Mouse (Mus musculus) lung, postnatal 14 days (tissue): ENCODE results near the gene Fcgr3.
"Not testable (repeated sequence)": the region's sequence is repeated elsewhere in the genome, so short reads cannot be mapped to it uniquely, and the experiment has no call there.

ENCODE experiments used
- DNase-seq: peaks from one replicate; pipeline ENCODE4 v3.0.0; 2021

Fcgr3 gene

DNA sequence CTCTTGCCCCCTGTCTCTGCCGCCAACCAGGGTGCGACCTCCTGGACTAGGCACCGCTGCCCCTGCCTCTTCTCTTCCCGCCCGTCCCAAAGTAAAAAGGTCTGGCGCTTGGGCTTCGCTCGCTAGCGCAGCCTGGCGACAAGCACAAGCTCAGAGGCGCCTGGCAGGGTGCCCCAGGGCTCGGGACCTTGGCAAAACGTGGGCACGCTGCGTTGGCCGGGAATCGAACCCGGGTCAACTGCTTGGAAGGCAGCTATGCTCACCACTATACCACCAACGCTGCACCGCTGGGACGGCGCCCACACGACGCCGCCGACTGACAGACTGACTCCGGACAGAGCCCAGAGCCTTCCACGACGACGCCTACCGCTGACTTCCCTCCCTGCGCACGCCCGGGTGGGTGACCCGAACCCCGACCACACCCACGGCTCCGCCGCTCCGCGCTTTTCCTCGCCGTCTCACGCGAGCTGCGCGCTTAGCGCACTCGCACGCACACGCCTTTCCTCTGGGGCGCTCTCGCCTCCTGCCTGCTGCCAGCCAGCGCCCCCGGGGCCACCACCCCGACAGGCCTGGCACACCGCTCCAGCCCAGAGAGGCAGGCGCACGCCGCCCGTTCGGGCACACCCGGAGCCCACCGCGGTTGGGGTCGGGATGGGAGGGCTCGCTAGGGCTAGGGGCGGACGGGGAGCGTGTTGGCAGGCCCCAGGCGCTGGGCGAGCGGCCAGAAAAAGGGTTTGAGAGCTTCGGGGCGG is at the start of gene Fcgr3:
Gene Fcgr3 (minus strand): TSS at position 445 of the 752 bp plus-strand sequence.
- DNase-seq, result peak; percentile 78

- DNase-seq, result peak; percentile 85
Measured at GRCm38 (mm10) chr1:171113873-171114299, 49.2 kb upstream of the Fcgr3 start, which contains the start of gene Cfap126. Cfap126 (plus strand) TSS chr1:171113918.

DNA sequence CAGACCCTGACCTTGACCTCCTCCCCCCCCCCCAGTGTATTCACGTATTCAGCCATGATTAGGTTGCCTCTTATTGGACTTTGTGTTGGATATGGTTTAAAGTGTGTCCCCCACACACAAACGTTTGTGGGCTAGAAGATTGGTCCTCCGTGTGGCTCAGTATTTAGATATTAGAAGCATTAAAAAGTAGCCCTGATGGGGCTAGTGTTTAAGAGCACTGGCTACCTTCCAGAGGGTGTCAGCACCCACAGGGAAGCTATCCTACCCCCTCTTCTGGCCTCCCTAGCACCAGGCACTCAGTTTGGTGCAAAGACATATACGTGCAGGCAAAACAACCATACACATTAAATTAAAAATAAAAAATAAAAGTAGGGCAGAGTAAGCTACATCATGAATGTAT is 48.3 kb upstream of the Fcgr3 start:
- DNase-seq, result no peak

DNA sequence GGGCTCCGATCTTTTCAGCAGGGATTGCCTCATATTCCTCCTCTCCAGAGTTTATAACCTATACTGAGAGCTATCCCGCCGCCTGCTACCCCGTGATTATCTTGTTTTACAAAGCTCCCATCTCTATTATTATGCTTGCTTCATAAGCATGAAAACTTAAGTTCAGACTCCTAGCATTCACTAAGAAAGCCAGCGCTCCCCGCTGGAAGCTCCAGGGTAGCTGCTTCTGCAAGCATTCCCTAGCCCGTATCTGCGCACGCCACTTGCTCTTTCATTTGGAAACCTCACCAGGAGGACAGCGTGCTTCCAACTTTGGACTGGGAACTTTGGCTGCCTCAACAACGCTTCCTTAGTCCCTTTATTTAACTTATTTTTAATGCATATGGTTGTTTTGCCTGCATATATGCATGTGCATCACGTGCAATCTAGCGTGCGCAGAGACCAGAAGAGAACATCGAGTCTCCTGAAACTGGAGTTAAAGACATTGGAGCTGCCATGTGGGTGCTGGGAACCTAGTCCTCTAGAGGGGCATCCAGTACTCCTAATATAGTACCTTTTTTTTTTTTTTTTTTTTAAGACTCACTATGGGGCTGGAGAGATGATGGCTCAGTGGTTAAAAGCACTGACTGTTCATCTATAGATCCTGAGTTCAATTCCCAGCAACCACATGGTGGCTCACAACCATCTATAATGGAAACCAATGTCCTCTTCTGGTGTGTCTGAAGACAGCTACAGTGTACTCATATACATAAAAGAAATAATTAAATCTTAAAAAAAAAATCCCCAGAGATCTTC is 47.2 kb upstream of the Fcgr3 start:
- peak; percentile 49 for DNase-seq

DNA sequence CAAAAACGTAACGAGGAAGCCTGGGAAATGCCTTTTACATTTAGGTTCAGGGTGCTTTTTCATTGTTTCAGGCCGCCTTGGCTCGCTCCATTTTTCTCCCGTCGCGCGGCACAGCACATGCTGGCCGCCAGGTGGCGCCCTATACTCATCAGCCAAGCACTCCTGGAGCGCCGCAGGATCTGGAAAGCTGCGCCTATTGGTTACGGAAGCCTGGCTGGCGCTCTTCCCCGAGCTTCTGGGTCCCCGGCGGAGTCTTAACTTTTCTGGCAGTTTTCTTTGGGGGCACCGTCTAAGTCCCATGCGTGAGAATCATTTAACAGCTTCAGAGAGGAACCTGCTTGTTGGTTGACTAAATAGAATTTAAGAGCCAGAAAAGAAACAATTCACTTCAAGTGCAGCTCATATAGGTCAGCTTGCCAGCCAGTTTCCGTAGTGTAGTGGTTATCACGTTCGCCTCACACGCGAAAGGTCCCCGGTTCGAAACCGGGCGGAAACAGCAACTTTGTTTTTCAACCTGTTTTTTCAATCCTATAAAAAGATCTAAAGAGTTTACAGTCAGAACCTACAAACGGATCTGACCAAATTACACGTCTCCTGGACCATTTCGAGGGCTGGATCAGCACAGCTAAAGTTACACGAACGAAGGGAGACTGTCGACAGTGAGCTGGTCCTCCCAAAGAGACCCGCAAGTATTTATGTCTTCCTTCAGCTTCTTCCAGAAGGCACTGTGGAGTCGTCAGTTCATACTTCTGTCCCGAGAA is 46.5 kb upstream of the Fcgr3 start:
- DNase-seq, result peak; percentile 91

DNA sequence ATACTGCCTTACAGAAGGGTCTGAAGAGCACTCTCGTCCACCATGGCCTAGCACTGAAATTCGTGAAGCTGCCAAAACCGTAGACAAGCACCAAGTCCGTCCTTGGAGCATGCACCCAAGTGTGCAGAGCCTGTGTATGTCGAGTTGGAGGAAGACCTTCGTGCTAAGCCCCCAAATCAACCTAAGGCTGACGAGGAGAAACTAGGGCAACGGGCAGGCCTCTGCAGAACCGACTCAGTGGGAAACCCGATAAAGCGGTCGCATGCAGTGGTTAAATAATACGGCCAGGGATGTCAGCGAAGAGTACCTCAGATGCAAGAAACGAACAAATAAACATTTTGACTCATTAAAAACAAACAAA is 45.9 kb upstream of the Fcgr3 start:
- DNase-seq, result no peak

DNA sequence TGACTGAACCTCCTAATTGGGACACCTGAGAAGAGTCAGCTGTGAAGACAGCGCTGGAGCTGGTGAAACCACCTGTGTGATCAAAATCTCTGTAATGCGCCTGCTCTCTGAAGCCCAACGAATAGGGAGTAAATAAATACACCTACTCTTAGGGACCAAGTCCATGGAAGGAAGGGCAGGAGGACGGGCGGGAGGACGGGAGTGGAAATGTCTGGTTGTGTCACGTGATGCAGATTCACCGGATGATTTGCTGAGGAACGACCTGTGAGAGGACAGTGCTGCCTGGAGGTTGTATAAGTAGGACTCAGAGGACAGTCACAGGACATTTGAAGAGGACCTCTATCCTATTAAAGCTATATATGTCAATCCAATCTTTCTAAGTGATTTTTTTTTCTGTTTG is 44.9 kb upstream of the Fcgr3 start:
- no peak for DNase-seq

GRCm38 (mm10) chr1:171105226-171105625 is 40.5 kb upstream of the Fcgr3 start:
- no peak for DNase-seq

- no peak for DNase-seq
Measured at GRCm38 (mm10) chr1:171103179-171103840, 38.6 kb upstream of the Fcgr3 start.

DNA sequence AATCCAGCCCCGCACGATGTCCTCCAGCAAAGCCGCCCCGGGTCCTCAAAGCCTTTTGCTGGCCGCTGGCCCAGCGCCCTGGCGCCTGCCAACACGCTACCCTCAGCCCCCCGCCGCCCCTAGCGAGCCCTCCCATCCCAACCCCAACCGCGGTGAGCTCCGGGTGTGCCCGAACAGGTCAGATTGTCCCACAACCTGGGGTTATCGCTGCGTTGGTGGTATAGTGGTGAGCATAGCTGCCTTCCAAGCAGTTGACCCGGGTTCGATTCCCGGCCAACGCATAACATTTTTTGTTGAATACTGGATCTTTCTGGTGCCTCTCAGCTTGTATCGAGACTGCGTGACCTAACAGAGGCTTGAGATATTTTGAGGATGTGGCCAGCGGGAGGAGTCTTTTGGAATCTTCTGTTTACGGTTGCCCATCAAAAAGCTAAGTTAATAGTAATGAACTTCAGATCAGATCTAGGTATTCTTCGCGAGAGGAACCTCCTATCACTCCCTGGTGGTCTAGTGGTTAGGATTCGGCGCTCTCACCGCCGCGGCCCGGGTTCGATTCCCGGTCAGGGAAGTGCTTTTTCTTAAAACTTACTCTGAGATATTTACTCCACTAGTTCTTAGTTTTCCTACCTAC is 37.9 kb upstream of the Fcgr3 start:
- peak; percentile 87 for DNase-seq

DNA sequence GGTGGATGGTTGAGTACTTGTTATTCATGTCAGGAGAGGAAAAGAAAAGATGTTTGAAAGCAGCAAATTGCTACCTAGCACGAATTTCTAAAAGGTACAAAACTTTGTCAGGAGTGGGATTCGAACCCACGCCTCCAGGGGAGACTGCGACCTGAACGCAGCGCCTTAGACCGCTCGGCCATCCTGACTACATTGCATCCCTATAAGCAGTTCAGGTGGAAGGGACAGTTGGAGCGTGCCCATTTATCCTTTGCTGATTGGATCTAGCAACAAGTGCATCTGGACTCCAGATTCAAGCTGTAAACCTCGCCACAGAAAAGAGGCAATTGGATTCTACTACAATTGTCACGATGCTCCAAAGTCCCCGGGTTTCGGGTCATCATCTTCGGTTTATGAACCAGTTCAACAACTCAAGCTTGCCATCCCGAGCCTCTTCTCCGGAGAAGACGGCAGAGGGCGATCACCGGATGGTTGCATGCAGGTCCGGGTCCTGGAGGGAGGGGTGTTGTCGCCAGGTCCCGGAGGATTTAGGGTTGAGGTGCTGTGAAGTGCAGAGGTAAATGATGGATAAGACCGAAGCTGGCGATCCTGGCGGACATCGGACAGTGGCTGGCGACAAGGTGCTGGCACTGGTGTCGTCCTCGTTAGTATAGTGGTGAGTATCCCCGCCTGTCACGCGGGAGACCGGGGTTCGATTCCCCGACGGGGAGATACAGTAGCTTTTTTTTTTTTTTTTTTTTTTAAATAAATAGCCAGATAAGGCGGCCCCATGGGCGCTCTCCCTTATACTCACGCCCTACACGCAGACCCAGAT is 37.2 kb upstream of the Fcgr3 start:
- peak; percentile 87 for DNase-seq

- DNase-seq, result no peak
Measured at GRCm38 (mm10) chr1:171101033-171101432, 36.3 kb upstream of the Fcgr3 start.

DNA sequence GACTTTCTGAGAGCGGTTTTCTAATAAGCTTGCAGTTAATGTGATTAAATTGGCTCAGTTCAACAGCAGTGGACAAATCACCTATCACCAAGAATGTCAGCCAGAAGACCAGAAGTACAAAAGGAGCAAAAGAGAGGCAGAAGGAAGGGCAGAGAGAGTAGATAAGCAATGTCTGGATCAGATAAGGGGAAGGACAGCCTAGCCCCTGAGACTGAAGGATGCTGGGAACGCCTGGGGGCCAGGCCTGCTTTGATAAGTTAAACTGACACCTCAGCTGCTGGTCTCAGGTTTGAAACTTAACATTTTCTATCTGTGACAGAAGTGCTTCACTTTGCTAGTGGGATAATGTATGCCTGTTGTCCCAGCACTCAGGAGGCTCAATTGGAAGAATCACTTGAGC is 32.9 kb upstream of the Fcgr3 start:
- DNase-seq, result no peak

DNA sequence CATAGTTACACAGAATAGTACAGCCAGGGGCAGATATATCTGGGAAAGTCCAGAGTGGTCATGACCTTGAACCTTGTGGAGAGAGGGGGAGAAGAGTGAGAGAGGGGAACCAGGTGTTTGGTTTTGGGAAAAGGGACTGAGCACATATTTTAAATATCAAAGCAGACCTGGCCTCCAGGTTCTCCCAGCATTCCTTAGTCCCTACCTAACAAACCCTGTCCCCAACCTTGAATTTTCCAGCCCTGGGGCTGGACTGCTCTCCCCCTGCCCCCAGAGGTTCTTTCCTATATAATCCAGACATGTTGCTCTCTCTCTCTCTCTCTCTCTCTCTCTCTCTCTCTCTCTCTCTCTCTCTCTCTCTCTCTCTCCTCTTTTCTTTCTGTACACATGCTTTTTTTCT is 32.4 kb upstream of the Fcgr3 start:
- no peak for DNase-seq

GRCm38 (mm10) chr1:171096110-171096964 is 31.6 kb upstream of the Fcgr3 start:
- no peak for DNase-seq

DNA sequence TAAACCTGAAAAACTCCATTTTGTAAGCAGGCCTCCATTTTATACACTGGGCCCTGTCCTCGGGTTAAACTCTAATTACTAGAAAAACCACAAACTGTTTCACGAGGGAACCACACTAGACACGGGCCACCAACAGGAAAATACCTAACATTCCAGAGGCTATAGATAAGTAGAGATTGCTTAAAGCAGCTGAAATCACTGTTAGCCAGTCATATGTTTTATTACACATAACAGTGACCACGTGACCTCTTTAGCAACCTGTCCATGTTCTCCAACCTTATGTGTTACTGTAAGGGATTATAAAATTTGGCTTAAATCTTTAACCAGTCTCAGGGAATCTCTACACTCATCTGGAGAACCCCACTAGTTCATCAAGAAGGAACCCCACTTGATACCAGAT is 29.7 kb upstream of the Fcgr3 start:
- no peak for DNase-seq

GRCm38 (mm10) chr1:171090761-171091160 is 26.0 kb upstream of the Fcgr3 start:
- no peak for DNase-seq

- DNase-seq, result no peak
Measured at GRCm38 (mm10) chr1:171089891-171090290, 25.2 kb upstream of the Fcgr3 start.

- DNase-seq, result not testable (repeated sequence)
Measured at GRCm38 (mm10) chr1:171088237-171088869, 23.6 kb upstream of the Fcgr3 start.

GRCm38 (mm10) chr1:171085718-171086117 is 21.0 kb upstream of the Fcgr3 start:
- no peak for DNase-seq
